Mouse (Mus musculus): ENCODE measurements around the gene Tnfaip8l1. TPM values are rescaled to one million over a fixed set of nuclear protein-coding genes. Genes with fewer than 3 reads are reported as not detected.

The Tnfaip8l1 gene
- polyA plus RNA-seq, 1 experiment from 2014 or later: 10.5 TPM

DNA sequence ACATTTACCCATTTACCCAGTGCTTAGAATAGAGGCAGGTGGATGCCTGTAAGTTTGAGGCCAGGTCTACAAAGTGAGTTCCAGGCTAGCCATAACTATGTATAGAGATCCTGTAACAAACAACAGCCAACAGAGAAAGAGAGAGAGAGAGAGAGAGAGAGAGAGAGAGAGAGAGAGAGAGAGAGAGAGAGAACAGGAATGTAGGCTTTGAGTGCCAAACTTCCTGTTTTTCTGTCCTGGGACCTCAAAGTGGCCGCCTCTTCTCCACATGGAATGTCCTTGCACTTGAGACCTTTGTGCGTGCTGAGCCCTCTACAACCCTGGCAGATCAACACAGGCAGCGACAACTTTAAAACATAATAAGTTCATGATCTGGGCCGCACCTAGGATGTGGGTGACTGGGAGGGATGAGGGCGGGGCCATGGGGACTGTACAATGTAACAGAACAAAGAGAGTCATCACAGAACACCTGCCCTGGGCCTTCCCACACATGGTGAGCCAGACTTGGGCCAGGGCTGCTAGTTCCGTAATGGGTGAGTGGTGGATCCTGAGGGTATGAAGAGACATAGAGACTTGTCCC is 1.3 kb downstream of the Tnfaip8l1 start:
- WGBS: 82% methylated on average over 6 of the region's 6 CpGs
- Histone ChIP-seq H3K4me2 (ENCODE audit: low read length) (no peak overlapping the region), H3K4me3 (replicated peaks; ENCODE audit: low read depth, low read length) (no peak overlapping the region), H3K9ac (replicated peaks; ENCODE audit: low read length) (no peak overlapping the region), H3K27me3 (ENCODE audit: control insufficient read depth, insufficient read depth, low read length) (no peaks in the 10 kb centered on the region; the same call in 1 of the 2 replicates), H3K4me1 (ENCODE audit: control insufficient read depth, insufficient read depth, low read length) (peaks cover 6% of the 10 kb centered on the region), H3K36me3 (ENCODE audit: control insufficient read depth, insufficient read depth, low read length) (no peaks in the 10 kb centered on the region), H3K27ac (replicated peaks; ENCODE audit: low read depth, low read length) (no peak overlapping the region), H3K9me3 (ENCODE audit: control insufficient read depth, low read length) (no peaks in the 10 kb centered on the region)
- no peak for ATAC-seq (ENCODE audit: low FRiP score, low TSS enrichment)
- DNase-seq: no peak

- 84% methylated on average over 3 of the region's 3 CpGs for WGBS
- Histone ChIP-seq H3K4me2 (ENCODE audit: low read length) (no peak overlapping the region), H3K27me3 (ENCODE audit: control insufficient read depth, insufficient read depth, low read length) (no peaks in the 10 kb centered on the region; the same call in 1 of the 2 replicates), H3K36me3 (ENCODE audit: control insufficient read depth, insufficient read depth, low read length) (no peaks in the 10 kb centered on the region), H3K9ac (replicated peaks; ENCODE audit: low read length) (no peak overlapping the region), H3K4me1 (ENCODE audit: control insufficient read depth, insufficient read depth, low read length) (peaks cover 6% of the 10 kb centered on the region), H3K4me3 (replicated peaks; ENCODE audit: low read depth, low read length) (no peak overlapping the region), H3K27ac (replicated peaks; ENCODE audit: low read depth, low read length) (no peak overlapping the region), H3K9me3 (ENCODE audit: control insufficient read depth, low read length) (no peaks in the 10 kb centered on the region)
- ATAC-seq (ENCODE audit: low FRiP score, low TSS enrichment): no peak
- no peak for DNase-seq
Measured at GRCm38 (mm10) chr17:56164510-56164909, 2.2 kb downstream of the Tnfaip8l1 start.

DNA sequence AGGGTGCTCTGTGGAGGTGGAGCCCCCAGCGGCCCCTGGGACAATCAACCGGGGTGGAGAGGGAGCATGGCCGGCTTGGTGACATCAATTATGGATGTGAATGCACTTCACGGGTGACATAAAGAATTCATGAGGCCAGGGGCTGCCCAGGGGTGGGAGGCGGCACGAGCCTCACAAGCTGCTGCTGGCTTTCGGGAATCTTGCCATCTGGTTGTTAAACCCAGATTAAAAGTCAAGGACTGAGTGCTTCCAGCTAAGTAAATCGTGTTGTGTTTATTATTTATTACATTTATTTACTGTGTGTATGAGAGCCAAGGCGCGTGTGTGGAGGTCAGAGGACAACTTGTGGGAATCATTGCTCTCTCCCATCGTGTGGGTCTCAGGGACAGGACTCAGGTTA is 3.4 kb downstream of the Tnfaip8l1 start:
- no peaks in the 10 kb centered on the region for H3K9me3 ChIP-seq (ENCODE audit: control insufficient read depth, low read length)
- peak overlapping the region; percentile 26; the same call in 1 of the 2 replicates for H3K27ac ChIP-seq (replicated peaks; ENCODE audit: low read depth, low read length)
- no peak overlapping the region for H3K9ac ChIP-seq (replicated peaks; ENCODE audit: low read length)
- no peaks in the 10 kb centered on the region for H3K36me3 ChIP-seq (ENCODE audit: control insufficient read depth, insufficient read depth, low read length)
- ATAC-seq (ENCODE audit: low FRiP score, low TSS enrichment) (no peak; the same call in 1 of the 2 replicates), DNase-seq (peak; percentile 61)
- H3K4me2 ChIP-seq (ENCODE audit: low read length): no peak overlapping the region
- peaks cover 6% of the 10 kb centered on the region for H3K4me1 ChIP-seq (ENCODE audit: control insufficient read depth, insufficient read depth, low read length)
- H3K27me3 ChIP-seq (ENCODE audit: control insufficient read depth, insufficient read depth, low read length): no peaks in the 10 kb centered on the region; the same call in 1 of the 2 replicates
- H3K4me3 ChIP-seq (replicated peaks; ENCODE audit: low read depth, low read length): no peak overlapping the region
- 36% methylated on average over 11 of the region's 11 CpGs for WGBS

GRCm38 (mm10) chr17:56169830-56170229 is 7.6 kb downstream of the Tnfaip8l1 start:
- no peak for ATAC-seq (ENCODE audit: low FRiP score, low TSS enrichment)
- Histone ChIP-seq H3K36me3 (ENCODE audit: control insufficient read depth, insufficient read depth, low read length) (peaks cover 4% of the 10 kb centered on the region; the same call in 1 of the 2 replicates), H3K27me3 (ENCODE audit: control insufficient read depth, insufficient read depth, low read length) (no peaks in the 10 kb centered on the region), H3K27ac (replicated peaks; ENCODE audit: low read depth, low read length) (no peak overlapping the region), H3K4me2 (ENCODE audit: low read length) (no peak overlapping the region), H3K9ac (replicated peaks; ENCODE audit: low read length) (no peak overlapping the region), H3K4me3 (replicated peaks; ENCODE audit: low read depth, low read length) (no peak overlapping the region), H3K4me1 (ENCODE audit: control insufficient read depth, insufficient read depth, low read length) (no peaks in the 10 kb centered on the region), H3K9me3 (ENCODE audit: control insufficient read depth, low read length) (no peaks in the 10 kb centered on the region)
- WGBS: 70% methylated on average over 6 of the region's 6 CpGs
- no peak for DNase-seq

DNA sequence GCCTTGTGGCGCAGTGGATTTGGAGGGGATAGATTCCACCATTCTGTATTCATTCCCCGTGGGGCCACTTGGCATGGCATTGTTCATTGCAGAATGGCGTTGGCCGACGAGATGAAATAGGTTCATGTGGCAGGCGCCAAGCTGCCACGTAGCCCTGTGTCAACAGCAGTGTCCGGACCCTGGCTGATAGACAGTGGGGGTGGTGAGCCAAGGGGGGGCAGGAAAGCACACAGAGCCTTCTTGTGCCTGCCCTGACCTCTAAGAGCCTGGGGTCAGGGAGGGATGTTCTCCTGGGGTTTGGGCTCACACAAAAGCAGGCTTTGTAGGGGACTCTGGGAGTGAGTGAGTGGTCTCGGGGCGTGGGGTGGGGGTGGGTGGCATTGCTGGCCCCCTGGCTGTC is 8.4 kb downstream of the Tnfaip8l1 start:
- Histone ChIP-seq H3K27me3 (ENCODE audit: control insufficient read depth, insufficient read depth, low read length) (no peaks in the 10 kb centered on the region), H3K9ac (replicated peaks; ENCODE audit: low read length) (no peak overlapping the region; the same call in 1 of the 2 replicates), H3K4me2 (ENCODE audit: low read length) (no peak overlapping the region), H3K4me3 (replicated peaks; ENCODE audit: low read depth, low read length) (no peak overlapping the region), H3K36me3 (ENCODE audit: control insufficient read depth, insufficient read depth, low read length) (peaks cover 12% of the 10 kb centered on the region), H3K9me3 (ENCODE audit: control insufficient read depth, low read length) (no peaks in the 10 kb centered on the region), H3K4me1 (ENCODE audit: control insufficient read depth, insufficient read depth, low read length) (no peaks in the 10 kb centered on the region), H3K27ac (replicated peaks; ENCODE audit: low read depth, low read length) (no peak overlapping the region)
- WGBS: 18% methylated on average over 10 of the region's 10 CpGs
- peak; percentile 40 for DNase-seq
- ATAC-seq (ENCODE audit: low FRiP score, low TSS enrichment): no peak

- no peak for DNase-seq
- no peak for ATAC-seq (ENCODE audit: low FRiP score, low TSS enrichment)
- H3K9me3 ChIP-seq (ENCODE audit: control insufficient read depth, low read length): no peaks in the 10 kb centered on the region
- peaks cover 20% of the 10 kb centered on the region for H3K36me3 ChIP-seq (ENCODE audit: control insufficient read depth, insufficient read depth, low read length)
- no peak overlapping the region for H3K4me3 ChIP-seq (replicated peaks; ENCODE audit: low read depth, low read length)
- 77% methylated on average over 9 of the region's 9 CpGs for WGBS
- no peaks in the 10 kb centered on the region for H3K27me3 ChIP-seq (ENCODE audit: control insufficient read depth, insufficient read depth, low read length)
- no peak overlapping the region for H3K9ac ChIP-seq (replicated peaks; ENCODE audit: low read length)
- no peaks in the 10 kb centered on the region for H3K4me1 ChIP-seq (ENCODE audit: control insufficient read depth, insufficient read depth, low read length)
- H3K27ac ChIP-seq (replicated peaks; ENCODE audit: low read depth, low read length): no peak overlapping the region
- no peak overlapping the region for H3K4me2 ChIP-seq (ENCODE audit: low read length)
Measured at GRCm38 (mm10) chr17:56171456-56171855, 9.2 kb downstream of the Tnfaip8l1 start.

- Histone ChIP-seq H3K27ac (replicated peaks; ENCODE audit: low read depth, low read length) (no peak overlapping the region), H3K9ac (replicated peaks; ENCODE audit: low read length) (no peak overlapping the region), H3K9me3 (ENCODE audit: control insufficient read depth, low read length) (no peaks in the 10 kb centered on the region), H3K27me3 (ENCODE audit: control insufficient read depth, insufficient read depth, low read length) (no peaks in the 10 kb centered on the region), H3K4me2 (ENCODE audit: low read length) (no peak overlapping the region), H3K4me3 (replicated peaks; ENCODE audit: low read depth, low read length) (no peak overlapping the region), H3K4me1 (ENCODE audit: control insufficient read depth, insufficient read depth, low read length) (no peaks in the 10 kb centered on the region), H3K36me3 (ENCODE audit: control insufficient read depth, insufficient read depth, low read length) (peaks cover 24% of the 10 kb centered on the region)
- DNase-seq: no peak
- 94% methylated on average over 17 of the region's 17 CpGs for WGBS
- no peak for ATAC-seq (ENCODE audit: low FRiP score, low TSS enrichment)
Measured at GRCm38 (mm10) chr17:56171881-56172280, 9.6 kb downstream of the Tnfaip8l1 start.

- DNase-seq: no peak
- ATAC-seq (ENCODE audit: low FRiP score, low TSS enrichment): no peak
- H3K4me3 ChIP-seq (replicated peaks; ENCODE audit: low read depth, low read length): no peak overlapping the region
- WGBS: 62% methylated on average over 10 of the region's 10 CpGs
- H3K9me3 ChIP-seq (ENCODE audit: control insufficient read depth, low read length): no peaks in the 10 kb centered on the region
- no peak overlapping the region for H3K4me2 ChIP-seq (ENCODE audit: low read length)
- no peaks in the 10 kb centered on the region for H3K27me3 ChIP-seq (ENCODE audit: control insufficient read depth, insufficient read depth, low read length)
- H3K27ac ChIP-seq (replicated peaks; ENCODE audit: low read depth, low read length): no peak overlapping the region
- H3K4me1 ChIP-seq (ENCODE audit: control insufficient read depth, insufficient read depth, low read length): no peaks in the 10 kb centered on the region
- H3K36me3 ChIP-seq (ENCODE audit: control insufficient read depth, insufficient read depth, low read length): peaks cover 39% of the 10 kb centered on the region
- H3K9ac ChIP-seq (replicated peaks; ENCODE audit: low read length): no peak overlapping the region
Measured at GRCm38 (mm10) chr17:56173401-56174046, 11.2 kb downstream of the Tnfaip8l1 start.

DNA sequence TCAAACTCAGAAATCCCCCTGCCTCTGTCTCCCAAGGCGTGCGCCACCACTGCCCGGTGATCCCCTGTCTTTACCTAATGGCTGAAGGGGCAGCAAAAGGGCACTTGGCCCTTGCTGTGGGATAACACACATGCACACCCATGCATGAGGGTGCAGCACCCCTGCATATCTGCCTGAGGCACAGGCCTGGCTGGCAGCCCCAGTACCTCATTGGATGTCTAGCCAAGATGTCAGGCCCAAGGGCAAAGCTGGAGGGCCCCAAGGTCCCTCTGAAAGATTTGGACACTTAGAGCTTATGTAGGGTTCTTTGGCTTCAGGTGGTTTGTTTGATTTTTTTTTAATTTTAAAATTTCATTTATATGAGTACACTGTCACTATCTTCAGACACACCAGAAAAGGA is 13.1 kb downstream of the Tnfaip8l1 start:
- peaks cover 56% of the 10 kb centered on the region for H3K36me3 ChIP-seq (ENCODE audit: control insufficient read depth, insufficient read depth, low read length)
- H3K9me3 ChIP-seq (ENCODE audit: control insufficient read depth, low read length): no peaks in the 10 kb centered on the region
- H3K4me1 ChIP-seq (ENCODE audit: control insufficient read depth, insufficient read depth, low read length): no peaks in the 10 kb centered on the region
- H3K4me3 ChIP-seq (replicated peaks; ENCODE audit: low read depth, low read length): no peak overlapping the region
- ATAC-seq (ENCODE audit: low FRiP score, low TSS enrichment): no peak
- no peaks in the 10 kb centered on the region for H3K27me3 ChIP-seq (ENCODE audit: control insufficient read depth, insufficient read depth, low read length)
- no peak overlapping the region for H3K4me2 ChIP-seq (ENCODE audit: low read length)
- 95% methylated on average over 3 of the region's 3 CpGs for WGBS
- H3K9ac ChIP-seq (replicated peaks; ENCODE audit: low read length): no peak overlapping the region
- no peak for DNase-seq
- no peak overlapping the region for H3K27ac ChIP-seq (replicated peaks; ENCODE audit: low read depth, low read length)

All from midbrain, embryonic 14.5 days (tissue).